Mouse (Mus musculus): ENCODE data around the gene Dusp27.

Gene Dusp27

GRCm38 (mm10) chr1:166102920-166103608, 24.7 kb downstream of the Dusp27 start:
- DNase-seq (ENCODE audit: low spot score), result peak; percentile 44

- DNase-seq (ENCODE audit: low spot score), result no peak
Measured at GRCm38 (mm10) chr1:166098120-166098519, 29.6 kb downstream of the Dusp27 start.

GRCm38 (mm10) chr1:166094462-166094861, 33.3 kb downstream of the Dusp27 start:
- no peak for DNase-seq (ENCODE audit: low spot score)

- no peak for DNase-seq (ENCODE audit: low spot score)
Measured at GRCm38 (mm10) chr1:166090306-166090705, 37.4 kb downstream of the Dusp27 start.

- DNase-seq (ENCODE audit: low spot score), result peak; percentile 14
Measured at GRCm38 (mm10) chr1:166089739-166090138, 38.0 kb downstream of the Dusp27 start.

- no peak for DNase-seq (ENCODE audit: low spot score)
Measured at GRCm38 (mm10) chr1:166089337-166089736, 38.4 kb downstream of the Dusp27 start.

GRCm38 (mm10) chr1:166088446-166089170, 39.1 kb downstream of the Dusp27 start:
- DNase-seq (ENCODE audit: low spot score), result no peak

GRCm38 (mm10) chr1:166077052-166077735, 50.5 kb downstream of the Dusp27 start:
- DNase-seq (ENCODE audit: low spot score), result no peak

GRCm38 (mm10) chr1:166067856-166068440, 59.8 kb downstream of the Dusp27 start:
- no peak for DNase-seq (ENCODE audit: low spot score)

GRCm38 (mm10) chr1:166063870-166064269, 63.9 kb downstream of the Dusp27 start:
- DNase-seq (ENCODE audit: low spot score), result no peak

GRCm38 (mm10) chr1:166061532-166061931, 66.2 kb downstream of the Dusp27 start:
- DNase-seq (ENCODE audit: low spot score), result no peak

- no peak for DNase-seq (ENCODE audit: low spot score)
Measured at GRCm38 (mm10) chr1:166060406-166060805, 67.3 kb downstream of the Dusp27 start.

- DNase-seq (ENCODE audit: low spot score), result no peak
Measured at GRCm38 (mm10) chr1:166056098-166056756, 71.5 kb downstream of the Dusp27 start.

- peak; percentile 50 for DNase-seq (ENCODE audit: low spot score)
Measured at GRCm38 (mm10) chr1:166053285-166053955, 74.3 kb downstream of the Dusp27 start.

GRCm38 (mm10) chr1:166049046-166049827, 78.5 kb downstream of the Dusp27 start:
- DNase-seq (ENCODE audit: low spot score), result no peak

GRCm38 (mm10) chr1:166048230-166048911, 79.4 kb downstream of the Dusp27 start:
- no peak for DNase-seq (ENCODE audit: low spot score)

Measured in urinary bladder, postnatal 14 days (tissue).